Mouse (Mus musculus): ENCODE results near the gene Foxp1.

- TF ChIP-seq POLR2A (IDR thresholded peaks at IDR 0.05; ENCODE audit: borderline replicate concordance, extremely low read depth, insufficient read depth, insufficient read length, poor library complexity, severe bottlenecking): no peak
- no peak for TF ChIP-seq CTCF (IDR thresholded peaks at IDR 0.05; ENCODE audit: borderline replicate concordance, extremely low read depth, insufficient read depth, insufficient read length)
Measured at GRCm38 (mm10) chr6:99344966-99345365, 177.6 kb downstream of the Foxp1 start.

Measured in brain, embryonic 14.5 days (tissue).